Mouse (Mus musculus) ZHBTc4 (cell line): Measurements from ENCODE around the gene Tedc2.

Experiments used
- DNase-seq: peaks from one replicate; pipeline ENCODE4 v3.0.0-alpha.2; 2011; ENCODE audit warnings: low read depth, low spot score

Gene Tedc2

DNA sequence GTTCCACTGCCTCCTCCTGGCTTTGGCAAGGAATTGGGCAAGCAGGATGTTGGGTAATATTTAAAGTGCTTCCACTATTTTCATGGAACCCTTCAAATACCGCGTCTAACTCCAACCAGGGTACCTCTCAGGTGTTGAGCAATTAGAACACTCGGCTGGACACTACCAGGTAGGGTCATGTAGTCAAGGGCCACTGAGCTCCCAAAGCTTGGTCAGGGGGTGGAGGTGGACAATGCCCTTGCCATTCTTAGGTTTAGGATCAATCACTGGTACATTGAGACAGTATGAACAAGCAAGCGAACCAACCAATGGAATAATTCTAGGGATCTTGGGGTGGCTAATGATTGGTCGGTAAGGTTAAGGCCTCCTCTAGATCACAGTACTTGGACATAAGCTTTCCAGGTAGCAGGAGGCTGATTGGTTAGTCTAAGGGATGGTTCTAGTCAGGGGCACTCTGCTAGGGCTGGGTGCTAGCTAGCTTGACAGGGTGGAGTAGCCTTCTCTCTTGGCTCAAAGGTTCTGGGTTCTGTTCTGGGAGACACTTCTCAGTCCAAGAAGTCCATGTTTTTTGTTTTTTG is 8.1 kb downstream of the Tedc2 start:
- no peak for DNase-seq

DNA sequence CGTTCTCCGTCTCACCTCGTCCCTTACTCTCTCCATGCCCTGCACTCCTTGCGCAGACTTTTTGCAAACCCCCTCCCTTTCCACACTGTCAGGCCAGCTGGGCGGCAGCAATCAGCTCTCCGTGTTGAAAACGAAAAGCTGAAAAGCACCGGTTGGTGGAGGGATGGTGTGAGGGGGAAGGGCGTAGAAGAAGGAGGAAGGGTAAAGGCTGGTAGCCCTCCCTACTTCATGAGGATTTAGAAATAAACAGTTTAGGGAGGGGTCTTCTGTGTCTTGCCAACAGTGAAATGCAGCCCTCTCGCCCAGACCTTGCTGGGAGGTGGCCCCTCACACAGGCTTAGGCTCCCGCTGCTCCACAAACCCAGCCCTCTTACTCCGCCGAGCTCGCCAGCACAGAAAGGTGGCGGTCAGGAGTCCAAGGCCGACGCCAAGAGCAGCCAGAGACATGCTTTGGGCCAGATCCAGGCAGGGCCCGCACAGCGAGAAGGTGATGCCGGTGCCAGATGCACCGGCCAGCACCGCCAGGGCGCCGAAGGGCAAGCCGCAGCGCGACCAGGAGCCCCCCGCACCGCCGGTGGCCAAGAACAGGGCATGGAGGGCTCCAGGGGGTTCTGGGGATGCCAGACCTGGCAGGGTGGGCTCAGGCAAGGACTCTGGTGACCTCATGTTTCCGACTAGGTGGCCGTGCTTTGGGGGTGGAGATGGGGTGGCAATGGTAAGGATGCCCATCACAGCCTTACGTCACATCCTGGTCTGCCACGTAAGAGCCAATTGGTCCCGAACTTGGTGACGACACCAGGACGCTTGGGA is 8.8 kb downstream of the Tedc2 start:
- peak; percentile 52 for DNase-seq

DNA sequence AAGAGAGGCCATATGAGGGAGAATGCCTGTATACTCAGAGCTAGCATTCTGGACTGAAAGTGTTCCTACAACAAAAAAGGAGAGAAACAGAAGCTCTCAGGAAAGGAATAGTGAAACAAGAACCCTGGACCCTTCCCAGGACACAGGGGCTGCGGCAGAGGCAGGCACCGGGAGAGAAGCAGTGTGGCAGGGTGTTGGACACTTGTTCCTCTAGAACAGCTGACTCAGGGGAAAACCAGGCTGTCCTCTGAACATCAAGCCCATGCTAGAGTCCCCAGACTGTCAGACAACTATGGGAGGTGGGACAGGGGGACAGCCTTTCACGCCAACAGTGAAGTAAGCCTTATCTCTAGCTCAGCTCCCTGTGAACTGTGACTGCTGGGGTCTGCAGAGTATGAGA is 10.1 kb downstream of the Tedc2 start:
- DNase-seq = no peak

DNA sequence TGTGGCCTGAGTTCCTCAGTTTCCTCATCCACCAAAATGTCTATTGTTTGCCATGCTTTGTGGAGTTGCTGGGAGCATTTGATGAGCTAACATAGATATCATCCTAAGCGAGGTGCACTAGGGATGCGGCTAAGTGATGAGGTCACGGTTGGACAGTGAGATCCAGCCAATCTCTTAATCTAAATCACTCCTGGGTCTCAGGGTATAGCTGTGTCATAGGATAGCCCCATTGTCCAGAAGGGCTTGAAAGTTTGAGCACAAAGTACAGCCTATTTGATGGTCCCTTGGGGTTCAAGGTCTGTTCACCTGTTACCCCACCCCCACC is 10.8 kb downstream of the Tedc2 start:
- no peak for DNase-seq

DNA sequence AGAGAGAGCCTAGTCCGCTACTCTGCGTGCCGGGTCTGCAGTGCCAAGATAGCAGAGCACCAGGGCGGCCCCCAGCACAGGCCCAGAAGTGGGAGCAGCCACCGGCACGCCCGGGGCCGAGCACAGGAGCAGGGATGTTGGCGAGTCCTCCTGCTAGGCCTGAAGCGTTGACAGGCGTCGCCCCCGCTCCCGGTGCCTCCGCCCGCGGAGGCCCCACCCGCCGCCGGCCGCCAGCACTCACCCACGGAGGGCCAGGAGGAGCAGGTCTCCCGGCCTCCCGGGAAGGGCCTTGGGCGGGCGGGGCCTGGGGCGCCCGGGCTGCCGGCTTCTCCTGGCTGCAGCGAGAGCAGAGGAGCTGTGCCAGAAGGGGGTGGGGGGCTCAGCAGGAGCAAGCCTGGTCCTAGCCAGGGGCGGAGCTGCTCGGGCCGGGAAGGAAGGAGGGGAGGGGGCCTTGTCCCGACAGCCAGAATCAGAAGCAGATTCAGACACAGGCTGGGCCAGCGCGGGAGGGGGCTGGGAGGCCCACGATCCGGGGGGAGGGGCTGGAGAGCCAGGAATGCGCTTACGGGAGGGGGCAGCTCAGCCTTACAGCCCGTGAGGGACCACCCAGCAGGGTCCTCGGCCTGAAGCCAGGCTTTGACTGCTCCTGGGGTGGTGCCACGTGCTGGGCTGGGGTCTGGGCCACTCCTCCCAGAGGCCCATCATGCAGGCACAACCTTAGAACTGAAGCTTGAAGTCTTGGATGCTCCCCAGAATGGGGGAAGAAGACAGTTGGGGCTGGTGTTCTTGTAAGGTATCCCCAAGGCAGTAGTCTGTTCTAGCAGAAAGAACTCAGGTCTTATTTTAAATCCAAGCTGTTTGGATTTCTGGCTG is 11.4 kb downstream of the Tedc2 start, which contains the start of gene Ntn3:
Gene Ntn3 (minus strand): TSS at position 489 of the 873 bp plus-strand sequence.
- DNase-seq = peak; percentile 69

DNA sequence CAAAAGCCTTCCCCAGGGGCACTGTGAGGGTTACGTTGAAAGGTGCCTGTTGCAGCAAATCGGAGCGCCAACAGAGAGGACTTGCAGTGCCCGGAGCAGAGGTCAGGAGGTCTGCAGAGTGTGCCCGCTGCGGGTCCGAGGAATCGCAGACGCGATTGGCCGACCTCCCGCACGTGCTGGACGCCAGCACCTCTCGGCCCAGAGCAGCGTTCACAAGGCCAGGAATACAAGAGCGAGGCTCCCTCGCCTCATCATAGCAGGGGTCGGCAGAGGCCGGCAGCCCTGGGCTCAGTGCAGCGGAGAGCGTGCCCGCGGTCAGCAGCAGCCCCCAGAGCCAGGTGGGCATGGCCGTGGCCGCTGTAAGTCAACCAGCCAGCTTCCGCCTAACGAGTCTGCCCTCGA is 12.0 kb downstream of the Tedc2 start:
- peak; percentile 37 for DNase-seq

DNA sequence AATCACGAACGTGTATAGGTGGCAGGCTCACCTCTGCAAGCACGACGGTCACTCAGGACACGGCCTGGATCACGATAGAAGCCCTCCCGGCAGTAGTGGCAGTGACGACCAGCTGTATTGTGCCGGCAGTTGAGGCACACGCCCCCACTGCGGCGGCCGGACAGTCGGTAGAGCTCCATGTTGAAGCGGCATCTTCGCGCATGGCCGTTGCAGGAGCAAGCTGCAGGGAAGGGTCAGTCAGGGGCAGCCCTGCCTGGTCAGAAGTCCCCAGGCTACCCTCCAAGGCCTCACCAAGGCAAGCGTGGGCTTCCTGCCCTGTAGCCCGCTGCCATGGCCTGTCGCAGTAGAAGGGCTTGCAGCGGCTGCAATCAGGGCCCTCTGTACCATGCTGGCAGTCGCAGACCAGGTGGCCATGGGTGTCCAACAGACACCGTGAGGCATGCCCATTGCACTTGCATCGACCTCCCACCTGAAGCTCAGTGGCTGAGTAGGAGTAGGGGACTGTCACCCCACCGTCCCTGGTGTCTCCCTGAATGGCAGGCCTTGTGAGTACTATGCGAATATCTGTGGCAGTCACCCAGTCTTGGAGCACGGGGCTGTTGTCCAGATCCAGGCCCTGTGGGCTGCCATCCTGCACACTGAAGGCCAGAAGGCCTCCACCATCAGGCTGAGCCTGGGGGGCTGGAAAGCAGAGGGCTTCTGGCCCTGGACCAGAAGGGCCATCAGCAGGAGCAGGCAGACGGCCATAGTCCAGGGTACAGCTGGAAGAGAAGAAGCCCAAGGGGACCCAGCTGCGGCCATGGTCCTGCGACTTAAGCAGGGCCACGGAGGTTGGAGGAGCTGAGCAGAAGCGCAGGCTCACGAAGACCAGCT is 12.6 kb downstream of the Tedc2 start:
- DNase-seq = no peak

DNA sequence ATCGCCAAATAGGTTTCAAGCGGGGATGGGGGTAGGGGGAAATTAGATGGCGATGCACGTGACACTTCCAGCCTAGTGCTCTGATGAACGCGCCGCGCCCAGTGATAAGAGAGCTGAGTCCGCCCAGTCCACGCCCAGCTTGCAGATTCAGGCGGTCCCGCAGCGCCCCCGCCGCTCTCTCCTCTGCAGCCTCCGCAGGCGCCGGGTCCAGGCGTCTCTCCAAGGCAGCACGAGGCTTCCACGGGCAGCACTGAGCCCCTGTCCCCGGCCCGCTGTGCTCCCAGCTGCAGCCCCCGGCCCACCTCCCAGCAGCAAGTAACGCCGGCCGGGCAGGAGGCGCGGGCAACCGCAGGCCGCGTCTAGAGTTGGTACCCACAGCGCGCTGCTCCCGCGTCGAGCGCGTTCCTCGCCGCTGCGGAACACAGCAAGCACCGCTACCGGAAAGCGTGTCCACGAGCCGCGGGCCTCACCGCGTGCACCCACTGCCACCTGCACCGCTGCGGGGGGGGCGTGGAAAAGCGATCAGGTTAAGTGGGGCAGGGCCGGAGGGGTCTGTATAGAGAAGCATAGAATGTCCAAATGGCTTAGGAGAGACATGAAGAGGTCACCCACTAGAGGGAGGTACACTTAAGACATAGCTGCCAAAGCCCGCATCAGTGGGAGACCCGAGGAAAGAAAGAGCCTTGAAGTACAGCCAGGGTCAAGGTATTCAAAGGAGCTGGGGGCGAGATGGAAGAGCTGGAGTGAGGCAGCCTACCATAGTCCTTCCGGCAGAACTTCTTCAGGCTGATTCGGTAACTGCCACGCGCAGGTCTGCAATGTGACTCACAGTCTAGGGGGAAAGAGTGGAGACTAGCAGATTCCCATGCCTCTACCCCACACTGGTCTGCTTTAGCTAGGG is 13.9 kb downstream of the Tedc2 start:
- peak; percentile 76 for DNase-seq

DNA sequence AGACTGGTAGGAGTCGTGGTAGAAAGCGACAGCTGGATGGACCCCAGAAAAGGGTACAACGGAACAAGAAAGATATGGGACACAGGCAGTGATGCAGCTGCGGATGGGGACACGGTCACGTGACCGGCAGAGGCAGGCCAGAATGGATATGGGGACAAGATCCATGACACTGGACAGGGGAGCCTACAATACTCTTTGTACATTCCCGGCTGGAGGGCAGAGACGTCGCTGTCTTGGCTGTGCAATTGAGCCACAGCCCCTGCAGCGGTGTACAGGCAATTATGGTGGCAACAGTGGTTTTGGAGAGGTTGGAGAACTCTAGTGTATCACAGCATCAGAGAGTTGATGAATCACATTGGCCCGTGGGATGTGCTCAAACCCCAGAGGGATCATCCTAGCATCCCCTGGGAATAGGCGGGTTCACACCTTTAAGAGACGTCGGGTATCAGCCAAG is 14.7 kb downstream of the Tedc2 start:
- DNase-seq = peak; percentile 48

DNA sequence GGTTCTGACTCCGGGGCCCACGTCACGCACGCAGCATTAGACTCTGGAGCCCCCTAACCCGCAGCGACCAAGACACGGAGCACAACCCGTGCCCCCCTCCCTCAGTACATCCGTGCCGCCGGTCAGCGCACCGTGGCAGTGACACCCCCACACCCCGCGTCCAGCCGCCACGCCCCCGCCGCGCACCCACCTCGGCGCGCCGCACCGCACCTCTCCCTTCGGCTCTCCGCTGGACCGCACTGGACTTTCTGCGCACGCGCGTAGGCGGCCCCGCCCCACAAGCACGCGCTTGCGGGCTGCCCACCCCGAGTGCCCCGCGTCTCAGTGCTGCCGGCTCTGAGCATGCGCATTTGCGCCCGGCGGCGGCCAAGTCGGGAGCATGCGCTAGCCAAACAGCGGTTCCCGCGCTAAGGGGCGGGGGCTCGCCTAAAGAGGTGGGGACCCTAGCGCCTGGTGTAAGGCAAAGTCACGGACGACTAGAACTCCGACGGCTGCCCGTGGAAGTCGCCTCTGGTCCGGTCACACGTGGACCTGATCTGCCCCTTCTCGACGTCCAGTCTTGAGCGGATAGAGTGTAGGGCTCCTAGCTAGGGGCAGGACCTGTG is 15.3 kb downstream of the Tedc2 start, which contains the start of gene Tbc1d24:
Gene Tbc1d24 (minus strand): TSS at position 279 of the 605 bp plus-strand sequence.
- DNase-seq = peak; percentile 97

DNA sequence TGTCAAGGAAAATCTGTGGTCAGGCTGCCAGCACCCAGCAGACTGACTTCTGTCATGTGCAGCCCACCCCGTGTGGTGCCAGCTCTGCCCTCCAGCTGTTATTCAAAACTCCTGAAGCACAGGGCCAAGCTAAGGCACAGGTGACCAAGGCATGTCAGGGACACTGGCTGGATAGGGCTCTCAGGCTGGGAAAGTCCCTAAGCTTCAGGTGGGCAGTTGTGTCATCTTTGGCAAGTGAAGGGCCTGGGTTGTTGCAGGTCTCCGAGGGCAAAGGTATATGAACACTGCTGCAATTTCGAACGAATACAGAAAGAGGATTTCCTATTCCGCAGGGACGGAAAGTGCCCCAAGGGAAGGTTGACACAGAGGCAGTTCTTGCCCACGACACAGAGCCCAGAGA is 15.8 kb downstream of the Tedc2 start:
- DNase-seq = no peak

DNA sequence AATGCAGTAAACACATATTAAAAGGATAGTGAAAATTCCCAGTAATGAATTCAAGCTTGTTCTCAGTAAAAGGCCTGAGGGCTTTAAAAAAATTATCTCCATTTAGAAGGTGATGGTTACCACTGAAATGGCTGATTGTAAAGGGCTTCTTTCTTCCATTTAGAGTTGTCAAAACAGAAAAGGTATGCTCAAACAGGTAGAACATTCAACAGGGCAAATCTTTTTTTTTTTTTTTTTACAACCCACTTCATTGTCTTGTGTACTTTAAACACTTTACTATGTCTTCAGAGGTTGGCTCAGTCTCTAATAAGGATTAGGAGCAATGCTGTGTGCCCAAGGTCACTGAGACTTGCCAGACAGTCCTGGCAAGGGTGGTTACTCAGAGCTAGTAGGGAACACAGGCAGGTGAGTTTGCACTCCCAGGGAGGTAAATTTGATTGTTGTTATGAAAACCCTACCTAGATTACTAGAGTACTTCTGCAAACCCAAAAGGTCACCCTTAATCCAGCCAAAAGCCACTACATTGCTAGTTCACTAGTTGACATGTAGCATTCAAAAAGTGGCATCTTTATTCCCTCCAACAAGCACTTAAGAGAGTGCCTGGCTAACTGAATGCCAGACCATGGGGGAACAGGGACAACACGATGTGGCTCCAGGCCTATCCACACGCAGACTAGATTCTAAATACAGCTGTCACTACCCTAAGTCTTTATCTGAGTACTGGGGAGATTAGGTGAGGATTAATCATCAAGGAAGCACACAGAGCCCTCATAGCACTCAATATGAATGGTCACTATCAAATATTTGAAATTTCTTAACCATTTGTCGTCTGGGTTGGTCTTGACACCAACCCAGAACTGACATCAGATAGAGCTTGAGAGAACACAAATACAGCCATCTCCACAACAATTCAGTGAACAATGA is 16.8 kb downstream of the Tedc2 start:
- DNase-seq = no peak

DNA sequence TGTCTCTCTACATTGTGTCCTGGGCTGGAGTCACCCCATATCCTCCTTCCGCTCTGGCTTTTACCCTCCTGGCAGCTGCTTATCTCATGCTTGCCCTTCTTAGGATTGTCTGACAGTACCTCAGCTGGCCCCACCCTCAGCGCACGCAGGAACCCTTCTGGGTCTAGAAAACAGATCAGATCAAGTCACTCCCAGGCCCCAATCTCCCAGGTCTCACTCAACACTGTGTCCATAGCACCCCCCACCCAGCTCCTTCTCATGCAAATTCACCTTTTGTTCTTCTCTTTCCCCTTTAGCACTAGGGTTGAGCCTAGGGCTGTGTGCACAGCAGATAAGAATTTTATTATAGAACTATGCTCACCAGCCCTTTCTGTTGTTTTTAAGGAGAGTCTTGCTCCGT is 17.6 kb downstream of the Tedc2 start:
- peak; percentile 83 for DNase-seq

DNA sequence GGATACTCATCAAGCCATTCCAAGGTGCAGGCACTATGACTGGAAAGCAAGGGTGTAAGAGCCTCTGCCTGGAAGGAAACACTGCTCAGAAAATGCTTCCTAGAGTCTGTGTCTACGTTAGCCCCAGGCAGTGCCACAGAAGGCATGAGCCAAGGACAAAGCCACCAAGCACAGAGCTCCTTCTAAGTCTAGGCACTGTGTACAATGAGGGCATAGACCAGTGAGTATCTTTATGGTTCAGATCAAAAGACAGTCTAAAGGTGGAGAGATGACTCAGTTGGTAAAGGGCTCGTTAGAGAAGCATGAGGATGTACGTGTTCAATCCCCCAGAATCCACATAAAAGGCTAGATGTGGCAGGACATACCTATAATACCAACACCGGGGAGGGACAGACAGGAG is 19.6 kb downstream of the Tedc2 start:
- no peak for DNase-seq

DNA sequence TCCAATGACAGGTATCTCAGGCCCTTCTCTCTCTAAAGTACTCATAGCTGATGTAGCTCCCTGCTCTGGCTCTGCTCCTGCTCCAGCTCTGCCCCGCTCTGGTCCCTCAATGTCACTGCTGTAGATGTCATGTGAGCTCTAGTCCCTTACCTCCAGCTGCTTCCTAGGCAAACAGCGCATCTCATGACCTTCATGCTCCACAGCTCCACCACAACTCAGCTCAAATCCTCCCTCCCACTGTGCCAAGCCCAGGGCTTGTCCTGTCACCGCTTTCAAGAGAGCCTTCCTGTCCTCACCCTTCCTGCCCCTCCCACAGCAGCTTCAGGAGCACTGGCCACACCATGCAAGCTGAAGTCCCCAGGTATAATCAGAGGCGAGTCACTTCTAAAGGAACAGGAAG is 20.9 kb downstream of the Tedc2 start:
- peak; percentile 81 for DNase-seq

DNA sequence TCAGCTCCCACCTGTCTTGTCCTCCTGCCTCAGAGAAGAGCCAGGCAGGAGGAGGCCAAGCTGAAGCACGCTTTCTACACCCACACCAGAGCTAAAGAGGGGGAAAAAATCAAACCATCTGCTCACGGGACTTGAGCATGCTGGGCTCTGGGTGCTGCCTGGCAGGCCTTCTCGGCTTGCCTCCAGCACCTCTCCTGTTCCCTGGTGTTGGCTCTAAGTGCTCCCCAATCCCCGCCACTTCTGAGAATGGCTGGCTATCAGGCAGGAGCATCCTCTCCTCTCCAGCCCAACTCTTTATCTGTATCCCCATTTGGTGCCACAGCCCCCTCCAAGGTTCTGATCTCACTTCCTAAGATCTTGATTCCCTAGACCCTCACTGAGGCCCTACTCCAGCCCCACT is 21.4 kb downstream of the Tedc2 start:
- no peak for DNase-seq

DNA sequence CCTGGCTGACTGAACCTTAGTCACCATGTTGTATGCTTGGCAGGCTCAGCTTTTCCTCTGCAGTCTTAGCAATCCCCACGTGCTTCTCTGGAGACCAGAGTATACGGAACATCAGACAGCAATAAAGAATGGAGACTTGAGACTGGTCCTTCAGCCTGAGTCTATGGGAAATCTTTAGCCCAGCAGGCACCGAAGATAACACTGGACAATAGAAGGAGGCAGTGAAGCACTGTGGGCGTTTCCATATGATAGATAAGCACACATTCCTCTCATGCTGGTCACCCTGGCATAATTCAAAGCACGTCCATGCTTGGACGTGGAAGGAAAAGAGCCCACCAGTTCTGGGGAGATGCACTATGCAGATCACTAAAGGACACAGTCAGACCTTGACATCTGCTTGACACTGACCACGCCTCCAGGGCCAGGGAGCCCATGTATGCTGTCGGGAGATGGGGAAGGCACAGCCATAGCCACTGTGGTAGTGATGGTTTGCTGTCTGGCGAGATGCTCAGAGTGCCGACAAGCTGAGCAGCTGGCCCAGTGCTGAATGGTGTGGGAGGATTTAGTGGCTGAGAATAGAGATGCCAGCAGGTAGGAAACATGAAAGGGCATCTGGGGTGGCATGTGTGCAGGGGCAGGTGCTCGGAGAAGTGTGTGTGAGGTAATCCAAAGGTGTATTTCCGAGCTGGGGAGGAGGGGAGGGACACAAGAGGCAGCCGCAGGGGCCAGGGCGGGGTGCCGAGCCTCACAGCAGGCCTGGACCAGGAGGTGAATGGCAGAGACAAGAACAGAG is 23.4 kb downstream of the Tedc2 start:
- no peak for DNase-seq

DNA sequence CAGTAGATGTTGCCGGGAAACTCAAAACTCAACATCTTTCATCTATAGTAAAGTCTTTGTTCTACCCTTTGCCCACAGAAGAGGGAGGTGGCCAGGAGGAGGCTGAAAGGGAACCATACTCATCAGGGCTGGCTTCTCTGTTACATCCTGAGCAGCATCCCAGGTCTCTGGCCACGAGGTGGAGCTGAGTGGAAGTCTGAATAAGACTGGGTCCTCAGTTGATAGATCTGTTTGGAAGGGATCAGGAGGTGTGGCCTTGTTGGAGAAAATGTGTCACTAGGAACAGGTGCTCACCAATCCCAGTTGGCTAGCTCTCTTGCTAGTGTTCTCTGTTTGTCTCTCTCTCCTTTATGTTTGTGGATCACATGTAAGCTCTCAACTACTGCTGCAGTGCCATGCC is 25.3 kb downstream of the Tedc2 start:
- DNase-seq = peak; percentile 40
